ENCODE assay signal across 8 mouse cellular contexts in genomic region chr3:95281216-95282126, GRCm38 (mm10). TPM values are rescaled to one million over a fixed set of nuclear protein-coding genes. Genes with fewer than 3 reads are reported as not detected.
DNase-seq lines count a peak whose midpoint lies in the region; ATAC-seq and TF ChIP-seq lines count a peak whose summit lies in the region.

Gene Mindy1 (plus strand): TSS chr3:95281345.
Gene Prune1 (minus strand): TSS chr3:95282076.

- in situ Hi-C loops in CH12.LX (cut with MboI; ENCODE audit: low pct_ligation_motif_present, low pct_unique_long_range_greater_than_20kb, low sequenced_read_pairs) = no loop called here

- peak; percentile 94 for ATAC-seq in forebrain, embryonic 12.5 days (ENCODE audit: low FRiP score)
- peak; percentile 85 for ATAC-seq in heart, postnatal 0 days (ENCODE audit: insufficient read depth, low read depth)
- ATAC-seq in liver, embryonic 16.5 days (ENCODE audit: low read depth) = peak; percentile 86
- ATAC-seq in neural tube, embryonic 13.5 days (ENCODE audit: low read depth) = peak; percentile 92

- no peak for TF ChIP-seq RAD21 in CH12.LX (IDR thresholded peaks at IDR 0.05; ENCODE audit: low read depth, low read length)

- peak; percentile 48; the same call in 1 of the 2 replicates for TF ChIP-seq POLR2A in CH12.LX (IDR thresholded peaks at IDR 0.05; ENCODE audit: low read depth, low read length)
- peak; percentile 27; the same call in 1 of the 2 replicates for TF ChIP-seq POLR2A in testis, adult 2 months (IDR thresholded peaks at IDR 0.05; ENCODE audit: control insufficient read depth, low read depth, low read length)

- no peaks in the 10 kb centered on the region for H3K27me3 ChIP-seq in CH12.LX (replicated peaks)
- no peaks in the 10 kb centered on the region for H3K27me3 ChIP-seq in forebrain, embryonic 12.5 days
- no peaks in the 10 kb centered on the region for H3K27me3 ChIP-seq in heart, postnatal 0 days (ENCODE audit: control insufficient read depth, insufficient read depth, low read length)
- no peaks in the 10 kb centered on the region for H3K27me3 ChIP-seq in liver, embryonic 16.5 days (ENCODE audit: control insufficient read depth, insufficient read depth, low read depth, low read length)
- no peaks in the 10 kb centered on the region for H3K27me3 ChIP-seq in neural tube, embryonic 13.5 days
- no peaks in the 10 kb centered on the region for H3K27me3 ChIP-seq in testis, adult 2 months (ENCODE audit: control insufficient read depth, insufficient read depth, low read length)

- no peak for TF ChIP-seq CTCF in CH12.LX (conservative IDR thresholded peaks at IDR 0.05 in 1 of 2, IDR thresholded peaks at IDR 0.05 in 1 of 2; ENCODE audit: low read depth in 2 of 2, low read length in 2 of 2)
- TF ChIP-seq CTCF in heart, postnatal 0 days (IDR thresholded peaks at IDR 0.05; ENCODE audit: low read depth) = peak; percentile 36
- TF ChIP-seq CTCF in testis, adult 2 months (IDR thresholded peaks at IDR 0.05; ENCODE audit: control insufficient read depth, insufficient read depth, insufficient replicate concordance, low read depth, low read length) = no peak

- H3K4me3 ChIP-seq in CH12.LX (replicated peaks in 1 of 3; ENCODE audit: low read depth in 2 of 3, low read length in 2 of 3, poor library complexity in 1 of 3) = peak within 1 kb of the TSS; percentile 81 to 93 (median 86)
- H3K4me3 ChIP-seq in forebrain, embryonic 12.5 days (replicated peaks) = peak within 1 kb of the TSS; percentile 70
- H3K4me3 ChIP-seq in heart, postnatal 0 days (ENCODE audit: low read depth, low read length) = peak within 1 kb of the TSS; percentile 65
- peak within 1 kb of the TSS; percentile 83 for H3K4me3 ChIP-seq in liver, embryonic 16.5 days (ENCODE audit: low read depth, low read length)
- peak within 1 kb of the TSS; percentile 76 for H3K4me3 ChIP-seq in neural tube, embryonic 13.5 days
- H3K4me3 ChIP-seq in testis, adult 2 months (ENCODE audit: control insufficient read depth, low read depth, low read length) = peak within 1 kb of the TSS; percentile 98

- peak within 1 kb of the TSS; percentile 41 for H3K27ac ChIP-seq in CH12.LX (ENCODE audit: insufficient read depth, low read depth)
- peak within 1 kb of the TSS; percentile 95 for H3K27ac ChIP-seq in forebrain, embryonic 12.5 days
- H3K27ac ChIP-seq in heart, postnatal 0 days (ENCODE audit: low read depth) = peak within 1 kb of the TSS; percentile 96
- H3K27ac ChIP-seq in liver, embryonic 16.5 days (ENCODE audit: low read length) = peak within 1 kb of the TSS; percentile 90
- peak within 1 kb of the TSS; percentile 98 for H3K27ac ChIP-seq in neural tube, embryonic 13.5 days (replicated peaks)
- H3K27ac ChIP-seq in testis, adult 2 months (ENCODE audit: control insufficient read depth, insufficient read depth, low read depth, low read length) = peak within 1 kb of the TSS; percentile 96

- peaks cover 0 to 2% of the 10 kb centered on the region in 2 experiments for H3K36me3 ChIP-seq in CH12.LX (replicated peaks in 1 of 2; ENCODE audit: control insufficient read depth in 1 of 2, insufficient read depth in 1 of 2, low read length in 1 of 2)
- H3K36me3 ChIP-seq in forebrain, embryonic 12.5 days (replicated peaks) = no peaks in the 10 kb centered on the region; the same call in 1 of the 2 replicates
- no peaks in the 10 kb centered on the region for H3K36me3 ChIP-seq in heart, postnatal 0 days (replicated peaks; ENCODE audit: control insufficient read depth, insufficient read depth, low read length)
- no peaks in the 10 kb centered on the region for H3K36me3 ChIP-seq in liver, embryonic 16.5 days (ENCODE audit: control insufficient read depth, insufficient read depth)
- no peaks in the 10 kb centered on the region for H3K36me3 ChIP-seq in neural tube, embryonic 13.5 days
- no peaks in the 10 kb centered on the region; the same call in none of the 2 replicates for H3K36me3 ChIP-seq in testis, adult 2 months (ENCODE audit: control insufficient read depth, insufficient read depth, low read length)

- no peak for TF ChIP-seq EP300 in CH12.LX (IDR thresholded peaks at IDR 0.05; ENCODE audit: low read length)
- 0 out of 2 replicates have a peak, but pooled peaks have one; percentile 43 for TF ChIP-seq EP300 in heart, postnatal 0 days (IDR thresholded peaks at IDR 0.05; ENCODE audit: low read depth)

- WGBS in forebrain, embryonic 12.5 days = under 1% methylated on average over 53 of the region's 53 CpGs
- WGBS in heart, postnatal 0 days = under 1% methylated on average over 52 of the region's 53 CpGs
- WGBS in liver, embryonic 16.5 days (ENCODE audit: insufficient replicate concordance) = under 1% methylated on average over 53 of the region's 53 CpGs
- WGBS in neural tube, embryonic 13.5 days = 1% methylated on average over 53 of the region's 53 CpGs

- H3K9ac ChIP-seq in CH12.LX (ENCODE audit: insufficient read depth, low read depth) = peak within 1 kb of the TSS; percentile 96
- peak within 1 kb of the TSS; percentile 76 for H3K9ac ChIP-seq in forebrain, embryonic 12.5 days
- peak within 1 kb of the TSS; percentile 86 for H3K9ac ChIP-seq in heart, postnatal 0 days (replicated peaks; ENCODE audit: low read depth, low read length)
- peak within 1 kb of the TSS; percentile 95 for H3K9ac ChIP-seq in liver, embryonic 16.5 days (ENCODE audit: low read depth, low read length)
- peak within 1 kb of the TSS; percentile 91 for H3K9ac ChIP-seq in neural tube, embryonic 13.5 days

- dilution Hi-C loops in CH12.LX (cut with MboI; ENCODE audit: extremely low pct_ligation_motif_present, extremely low pct_unique_long_range_greater_than_20kb, low sequenced_read_pairs) = no loop called here

- DNase-seq in CH12.LX (ENCODE audit: extremely low read depth) = peak; percentile 99
- DNase-seq in c-Kit-positive CD71-positive TER-119-negative erythroid progenitor cells, embryonic 14.5 days (ENCODE audit: low read depth) = peak; percentile 99
- DNase-seq in heart, postnatal 0 days (ENCODE audit: low spot score) = peak; percentile 96
- DNase-seq in kidney, postnatal 4 days = peak; percentile 99 to 100

- peak within 1 kb of the TSS; percentile 80 for H3K4me2 ChIP-seq in CH12.LX (ENCODE audit: insufficient read depth, low read depth, poor library complexity, severe bottlenecking)
- H3K4me2 ChIP-seq in forebrain, embryonic 12.5 days = peak within 1 kb of the TSS; percentile 74
- peak within 1 kb of the TSS; percentile 85 for H3K4me2 ChIP-seq in heart, postnatal 0 days (ENCODE audit: low read depth, low read length)
- H3K4me2 ChIP-seq in liver, embryonic 16.5 days (ENCODE audit: low read depth, low read length) = peak within 1 kb of the TSS; percentile 90
- peak within 1 kb of the TSS; percentile 82 for H3K4me2 ChIP-seq in neural tube, embryonic 13.5 days

- H3K79me2 ChIP-seq in CH12.LX (replicated peaks; ENCODE audit: control insufficient read depth, extremely low read depth, insufficient read depth, poor library complexity, severe bottlenecking) = 0 out of 2 replicates have a peak, but pooled peaks cover 2% of the 10 kb centered on the region

- H3K9me3 ChIP-seq in CH12.LX (replicated peaks; ENCODE audit: low read length) = no peaks in the 10 kb centered on the region
- no peaks in the 10 kb centered on the region for H3K9me3 ChIP-seq in forebrain, embryonic 12.5 days
- no peaks in the 10 kb centered on the region for H3K9me3 ChIP-seq in heart, postnatal 0 days (replicated peaks; ENCODE audit: control insufficient read depth, low read length)
- H3K9me3 ChIP-seq in liver, embryonic 16.5 days (replicated peaks; ENCODE audit: control insufficient read depth, low read length) = no peaks in the 10 kb centered on the region
- no peaks in the 10 kb centered on the region for H3K9me3 ChIP-seq in neural tube, embryonic 13.5 days

- peaks cover 0 to 31% of the 10 kb centered on the region in 2 experiments; a peak in 2 of 4 replicates for H3K4me1 ChIP-seq in CH12.LX (ENCODE audit: control insufficient read depth in 1 of 2, insufficient read depth in 2 of 2)
- peaks cover 19% of the 10 kb centered on the region for H3K4me1 ChIP-seq in forebrain, embryonic 12.5 days
- H3K4me1 ChIP-seq in heart, postnatal 0 days (ENCODE audit: control insufficient read depth, insufficient read depth) = peaks cover 22% of the 10 kb centered on the region
- H3K4me1 ChIP-seq in liver, embryonic 16.5 days (ENCODE audit: control insufficient read depth, low read depth, low read length) = peaks cover 62% of the 10 kb centered on the region
- H3K4me1 ChIP-seq in neural tube, embryonic 13.5 days (replicated peaks) = peaks cover 44% of the 10 kb centered on the region
- H3K4me1 ChIP-seq in testis, adult 2 months (ENCODE audit: control insufficient read depth, insufficient read depth, low read length) = peaks cover 9% of the 10 kb centered on the region

TF ChIP-seq in CH12.LX, 34 proteins besides CTCF, POLR2A, EP300 and RAD21 (continues in another document):
- TF ChIP-seq ZMIZ1 (IDR thresholded peaks at IDR 0.05; ENCODE audit: low read depth, low read length) (no peak), HCFC1 (IDR thresholded peaks at IDR 0.05; ENCODE audit: low read depth, low read length) (peak; percentile 99), NRF1 (IDR thresholded peaks at IDR 0.05; ENCODE audit: low read depth, low read length) (peak; percentile 46; the same call in 1 of the 2 replicates), PAX5 (IDR thresholded peaks at IDR 0.05; ENCODE audit: low read length) (no peak), JUND (conservative IDR thresholded peaks at IDR 0.05; ENCODE audit: low read depth, low read length) (no peak)

RNA-seq across cellular contexts. Expression of gene Mindy1, which starts in this region (rescaled TPM):
- total RNA-seq in CH12.LX (2012; rRNA removed) (4.9 and 5.4 TPM in 2 replicates), CH12.LX (2014; rRNA removed) (5.0 and 6.0 TPM in 2 replicates)
- polyA plus RNA-seq in CH12.LX (2012; ENCODE audit: insufficient read length, low read depth) = 8.7 and 14.4 TPM in 2 replicates
- 37.4 and 39.8 TPM in 2 replicates for polyA plus RNA-seq in forebrain, embryonic 12.5 days (2016; fragmentation: Nextera tagmentation; extraction: Ambion mirVana)
- 28.0 and 64.4 TPM in 2 replicates for total RNA-seq in heart, postnatal 0 days (2014; rRNA removed; ENCODE audit: low replicate concordance)
- polyA plus RNA-seq in heart, postnatal 0 days (2015; fragmentation: Nextera tagmentation; extraction: Ambion mirVana) = 27.8 and 28.4 TPM in 2 replicates
- polyA plus RNA-seq in liver, embryonic 16.5 days (2015; fragmentation: Nextera tagmentation; extraction: Ambion mirVana) = 21.5 and 23.2 TPM in 2 replicates
- 49.3 and 52.7 TPM in 2 replicates for polyA plus RNA-seq in neural tube, embryonic 13.5 days (2015; fragmentation: Nextera tagmentation; extraction: Ambion mirVana)
- 60.3 and 61.1 TPM in 2 replicates for polyA plus RNA-seq in testis, adult 2 months (2012; rRNA removed)

RNA-seq across cellular contexts. Expression of gene Prune1, which starts in this region (rescaled TPM):
- 7.1 and 8.4 TPM in 2 replicates for total RNA-seq in CH12.LX (2012; rRNA removed)
- 7.1 and 8.5 TPM in 2 replicates for total RNA-seq in CH12.LX (2014; rRNA removed)
- 8.8 and 9.1 TPM in 2 replicates for polyA plus RNA-seq in CH12.LX (2012; ENCODE audit: insufficient read length, low read depth)
- 30.0 and 30.9 TPM in 2 replicates for polyA plus RNA-seq in forebrain, embryonic 12.5 days (2016; fragmentation: Nextera tagmentation; extraction: Ambion mirVana)
- total RNA-seq in heart, postnatal 0 days (2014; rRNA removed; ENCODE audit: low replicate concordance) = 28.6 and 35.6 TPM in 2 replicates
- 22.5 and 23.0 TPM in 2 replicates for polyA plus RNA-seq in heart, postnatal 0 days (2015; fragmentation: Nextera tagmentation; extraction: Ambion mirVana)
- polyA plus RNA-seq in liver, embryonic 16.5 days (2015; fragmentation: Nextera tagmentation; extraction: Ambion mirVana) = 8.8 and 9.5 TPM in 2 replicates
- polyA plus RNA-seq in neural tube, embryonic 13.5 days (2015; fragmentation: Nextera tagmentation; extraction: Ambion mirVana) = 46.3 and 47.1 TPM in 2 replicates
- polyA plus RNA-seq in testis, adult 2 months (2012; rRNA removed) = 18.3 and 19.1 TPM in 2 replicates

Comparison
In these comparisons a context has a peak if more than half of its experiments do, and no peak if none do; other contexts are left out.
1. Peak in every context shown above with its lines: DNase-seq, ATAC-seq, H3K4me3 ChIP-seq and H3K27ac ChIP-seq.
2. H3K27ac ChIP-seq: peak in every context shown above with its lines; median percentile 98 in neural tube, embryonic 13.5 days; 96 in heart, postnatal 0 days; 96 in testis, adult 2 months; 95 in forebrain, embryonic 12.5 days; 90 in liver, embryonic 16.5 days; 41 in CH12.LX.